Mouse (Mus musculus) frontal cortex, adult 2 months (tissue): Measurements from ENCODE around the gene Thsd4. TPM values are rescaled to one million over a fixed set of nuclear protein-coding genes. Genes with fewer than 3 reads are reported as not detected.
A peak's percentile ranks its signal among the peaks of the same experiment; 100 is the strongest.

Experiments used
- DNase-seq, 2 experiments: peaks; one replicate each; pipeline ENCODE4 v3.0.0; 2022; ENCODE audit warnings: low spot score in 1 of 2; ENCODE audit errors: extremely low spot score in 1 of 2
- polyA plus RNA-seq: library from polyadenylated mRNA; depleted of rRNA; stranded (reverse); fragments of >200 nt; gene quantifications from 2 replicates; pipeline ENCODE4 v1.2.3, GENCODE M21; 2012

The Thsd4 gene
- polyA plus RNA-seq, 1 experiment: 4.7 TPM

- DNase-seq: no peak
Observed at GRCm38 (mm10) chr9:60176311-60176710, 345.5 kb downstream of the Thsd4 start.

DNA sequence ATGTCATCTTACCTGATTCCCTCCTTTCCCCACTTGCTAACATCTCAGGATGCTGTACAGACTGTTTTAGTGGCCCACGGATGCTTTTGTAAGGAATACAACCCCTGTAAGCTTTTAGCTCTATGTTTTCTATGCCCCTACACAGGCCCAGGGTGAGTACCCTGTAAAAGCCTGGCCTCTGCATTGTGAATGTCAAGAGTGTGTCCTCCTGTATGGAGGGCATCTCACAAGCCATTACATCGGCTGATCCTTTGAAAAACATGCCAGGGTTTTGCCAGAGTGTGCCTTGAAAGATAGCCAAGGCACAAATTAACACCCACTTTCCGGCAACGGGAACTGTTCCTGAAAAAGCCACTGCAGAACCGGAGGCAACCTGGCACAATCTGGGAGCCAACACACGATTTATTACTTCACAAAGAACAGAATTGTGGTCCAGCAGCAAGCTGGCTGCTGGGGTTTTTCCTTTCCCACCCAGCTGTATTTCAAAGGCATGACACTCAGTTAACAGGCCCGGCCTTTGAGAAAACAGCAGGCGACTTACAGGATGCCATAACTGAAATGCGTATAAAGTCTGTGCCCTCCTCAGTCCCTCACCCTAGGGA lies 349.3 kb downstream of the Thsd4 start:
- DNase-seq: peak in 1 of 2 experiments; percentile 22

DNA sequence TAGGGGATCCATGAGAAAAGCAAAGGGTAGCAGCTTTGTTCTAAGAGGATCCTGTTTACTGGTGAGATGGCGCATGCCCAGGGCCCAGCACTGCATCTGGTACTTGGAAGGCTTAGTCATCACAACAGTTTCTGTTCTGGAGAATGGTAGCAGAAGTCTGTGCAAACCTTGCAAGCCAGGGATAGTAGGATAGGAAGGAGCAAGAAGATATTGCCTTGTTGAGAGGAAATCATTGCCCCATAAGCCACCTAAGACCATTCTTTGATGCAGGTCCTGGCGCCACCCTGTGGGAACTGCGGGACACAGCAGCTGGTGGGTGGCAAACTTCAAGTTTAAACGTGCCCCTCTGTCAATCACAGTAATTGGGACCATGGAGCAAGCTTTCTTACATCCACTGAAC lies 354.9 kb downstream of the Thsd4 start:
- peak; percentile 20 to 56 for DNase-seq

- DNase-seq: peak in 1 of 2 experiments; percentile 6
Observed at GRCm38 (mm10) chr9:60160855-60161254, 361.0 kb downstream of the Thsd4 start.

- DNase-seq: peak in 1 of 2 experiments; percentile 13
Observed at GRCm38 (mm10) chr9:60160194-60160593, 361.7 kb downstream of the Thsd4 start.

GRCm38 (mm10) chr9:60152990-60153389 lies 368.9 kb downstream of the Thsd4 start:
- DNase-seq: no peak

DNA sequence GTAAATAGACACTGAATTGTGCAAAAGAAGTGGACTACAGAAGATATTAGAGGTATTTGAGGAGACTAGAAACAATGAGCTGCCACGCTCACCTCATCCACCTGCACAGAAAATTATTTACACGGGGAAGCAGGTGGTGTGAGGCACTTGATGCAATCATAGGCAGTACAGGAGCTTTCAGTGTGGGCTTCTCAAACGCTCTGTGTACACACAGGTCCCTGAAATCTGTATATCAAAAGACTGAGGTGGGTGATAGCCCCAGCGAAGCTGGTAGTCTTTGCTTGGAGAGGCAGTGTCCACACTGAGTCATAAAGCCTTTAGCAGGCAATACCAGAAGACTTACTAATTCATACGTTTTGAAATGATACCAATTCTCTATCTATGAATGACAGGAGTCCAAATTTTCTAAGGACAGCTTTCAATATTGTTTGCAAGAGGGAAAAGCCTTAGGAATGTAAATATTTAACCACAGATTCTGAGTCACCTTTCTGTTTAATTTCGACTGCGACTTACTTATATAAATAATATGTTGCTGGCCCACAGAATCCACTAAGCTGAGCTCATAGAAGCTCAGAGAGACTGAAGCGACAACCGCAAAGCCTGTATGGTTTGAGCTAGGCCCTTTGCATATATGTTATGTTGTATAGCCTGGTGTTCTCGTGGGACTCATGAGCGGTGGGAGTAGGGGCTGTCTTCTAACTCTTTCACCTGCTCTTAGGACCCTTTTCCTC lies 369.8 kb downstream of the Thsd4 start:
- DNase-seq: no peak

- DNase-seq: no peak
Observed at GRCm38 (mm10) chr9:60150511-60150910, 371.3 kb downstream of the Thsd4 start.

DNA sequence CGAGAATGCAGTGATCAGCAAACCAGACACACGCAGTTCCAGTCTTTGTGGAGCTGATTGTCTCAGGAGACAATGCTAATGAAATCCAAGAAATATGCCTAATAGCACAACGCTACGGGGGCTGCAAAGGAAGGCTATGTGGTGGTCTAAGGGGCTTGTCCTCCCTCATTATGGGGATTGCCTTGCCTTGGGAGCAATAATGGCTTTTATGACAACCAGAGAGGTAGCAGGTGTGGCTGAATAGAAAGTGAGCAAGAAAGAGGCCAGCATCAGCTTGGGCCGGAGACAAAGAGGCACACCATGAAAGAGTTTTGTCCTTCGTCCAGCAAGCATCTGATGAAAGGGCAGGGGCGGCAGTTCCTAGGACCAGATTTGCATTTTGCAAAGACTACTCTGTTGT lies 372.9 kb downstream of the Thsd4 start:
- DNase-seq: no peak

DNA sequence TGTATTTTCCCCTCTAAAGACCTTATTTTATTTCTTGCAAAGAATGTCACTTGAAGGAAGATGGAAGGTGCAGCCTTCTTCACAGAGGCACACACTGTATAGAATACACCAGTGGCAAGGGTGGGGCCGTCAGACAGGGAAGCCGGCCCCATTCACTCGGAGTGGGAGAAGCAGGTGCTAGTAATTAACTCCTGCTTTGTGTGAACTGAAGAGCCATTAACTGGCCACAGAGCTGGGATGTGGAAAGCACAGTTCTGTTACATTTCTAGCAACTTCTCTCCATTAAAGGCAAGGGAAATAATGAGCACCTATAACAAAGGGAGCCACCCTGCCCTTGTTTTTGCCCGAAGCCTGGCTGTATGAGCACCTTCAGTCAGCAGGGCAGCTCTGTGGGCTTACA lies 374.4 kb downstream of the Thsd4 start:
- no peak for DNase-seq

DNA sequence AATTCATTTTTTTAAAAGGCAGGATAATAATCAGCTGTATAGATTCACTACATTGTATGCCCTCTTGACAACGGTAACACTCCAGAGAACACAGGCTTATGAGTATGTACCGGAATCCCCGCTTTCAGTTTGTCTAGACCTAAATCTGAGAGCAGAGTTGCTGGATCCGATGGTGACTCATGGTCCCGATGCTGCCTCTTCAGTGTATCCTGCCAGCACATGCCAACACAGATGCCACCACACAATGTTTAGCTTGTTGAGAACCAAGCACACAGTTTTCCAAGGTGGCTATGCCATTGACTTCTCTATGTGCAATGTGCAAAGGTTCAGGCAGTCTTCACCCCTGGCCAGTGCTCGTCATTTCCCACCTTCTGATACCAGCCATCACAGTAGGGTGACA lies 378.0 kb downstream of the Thsd4 start:
- peak; percentile 29 to 65 for DNase-seq

- DNase-seq: peak in 1 of 2 experiments; percentile 26
Observed at GRCm38 (mm10) chr9:60141081-60141514, 380.7 kb downstream of the Thsd4 start.

GRCm38 (mm10) chr9:60140411-60140810 lies 381.4 kb downstream of the Thsd4 start:
- DNase-seq: no peak

GRCm38 (mm10) chr9:60139446-60139845 lies 382.4 kb downstream of the Thsd4 start:
- DNase-seq: no peak

DNA sequence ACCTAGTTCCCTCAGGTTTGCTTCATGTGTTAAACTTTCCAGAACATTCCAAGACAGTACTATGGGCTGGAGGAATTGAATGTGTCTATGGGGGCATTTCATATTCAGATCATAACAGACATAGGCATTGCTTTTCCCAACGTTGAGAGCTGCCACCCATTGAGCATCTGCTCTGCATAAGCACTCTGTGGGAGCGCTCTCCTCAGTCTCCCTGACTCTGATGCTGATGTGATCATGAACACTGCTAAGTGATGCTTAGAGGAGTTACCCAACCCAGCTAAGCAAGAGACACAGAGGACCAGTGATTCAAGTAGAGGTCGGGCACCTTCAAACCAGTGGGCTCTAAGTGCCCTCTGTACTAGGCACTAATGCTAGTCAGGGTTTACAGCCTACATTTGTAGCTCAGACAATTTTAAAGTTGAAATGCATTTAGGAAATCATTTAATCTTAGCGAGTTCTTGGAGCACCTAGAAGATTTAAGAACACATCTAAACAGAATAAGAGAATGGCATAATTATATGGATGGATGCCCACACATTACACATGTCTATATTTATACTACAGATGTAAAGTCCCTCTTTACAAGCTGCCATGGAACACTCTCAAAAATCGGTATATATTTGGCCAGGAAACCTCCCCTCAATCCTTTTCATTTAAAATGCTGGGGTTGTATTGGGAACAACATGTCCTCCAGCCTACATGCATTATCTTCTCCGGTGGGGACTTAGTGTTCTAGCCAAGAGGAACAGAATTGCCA lies 392.4 kb downstream of the Thsd4 start:
- DNase-seq: peak in 1 of 2 experiments; percentile 17

DNA sequence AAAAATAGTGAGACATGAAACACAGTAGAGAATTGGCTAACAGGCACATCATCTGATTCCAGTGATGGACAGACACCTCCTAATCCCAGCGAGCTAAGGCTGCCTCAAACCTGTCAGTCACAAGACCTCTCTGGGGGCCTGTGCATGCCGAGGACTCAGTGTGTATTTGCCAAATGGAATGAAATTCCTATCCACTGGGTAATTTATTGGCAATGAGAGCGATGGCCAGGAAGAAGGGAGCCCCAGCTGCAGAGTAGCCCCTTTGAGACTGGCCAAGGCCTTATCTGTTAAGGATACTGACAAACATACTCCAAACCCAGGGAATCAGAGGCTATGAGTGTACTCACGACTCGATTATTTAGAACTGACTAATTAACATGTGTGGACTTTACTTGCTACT lies 394.9 kb downstream of the Thsd4 start:
- no peak for DNase-seq

- DNase-seq: no peak
Observed at GRCm38 (mm10) chr9:60124102-60124501, 397.7 kb downstream of the Thsd4 start.

DNA sequence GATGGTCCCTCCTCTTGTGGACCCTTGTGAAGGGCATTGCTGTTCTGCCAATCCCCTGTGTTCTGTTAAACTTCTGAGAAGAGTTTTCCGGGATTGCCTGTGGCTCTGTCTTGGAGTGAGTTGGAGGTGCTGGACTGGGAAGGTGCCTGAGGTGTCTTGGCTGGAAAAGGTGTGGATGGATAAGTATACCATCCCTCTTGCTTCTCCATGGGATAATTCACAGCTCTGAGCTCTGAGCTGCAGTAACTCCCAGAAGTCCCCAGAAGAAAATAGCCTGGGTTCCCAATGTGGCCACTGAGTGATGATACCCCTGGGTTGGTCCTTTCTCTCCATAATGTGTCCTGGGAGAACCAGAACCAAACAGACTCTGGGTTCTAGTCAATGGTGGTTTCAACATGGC lies 398.8 kb downstream of the Thsd4 start:
- no peak for DNase-seq

- peak in 1 of 2 experiments; percentile 18 for DNase-seq
Observed at GRCm38 (mm10) chr9:60119846-60120245, 402.0 kb downstream of the Thsd4 start.

DNA sequence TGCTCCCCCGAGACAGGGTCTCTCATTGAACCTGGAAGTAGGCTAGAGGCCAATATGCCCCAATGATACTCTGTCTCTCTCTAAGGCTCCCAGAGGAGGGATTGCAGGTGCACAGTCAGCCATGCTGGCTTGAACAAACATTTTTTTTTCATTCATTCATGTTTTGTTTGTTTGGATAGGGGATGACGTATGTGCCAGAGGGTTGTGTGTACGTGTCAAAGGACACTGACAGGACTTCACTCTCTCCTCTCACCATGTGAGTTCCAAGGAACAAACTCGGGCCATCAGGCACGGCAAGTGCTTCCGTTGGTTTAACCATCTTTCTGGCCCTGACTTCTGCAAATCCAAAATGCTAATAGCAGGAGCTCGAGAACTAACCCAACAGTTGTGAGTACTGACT lies 404.0 kb downstream of the Thsd4 start:
- no peak for DNase-seq

- no peak for DNase-seq
Observed at GRCm38 (mm10) chr9:60115711-60116247, 406.1 kb downstream of the Thsd4 start.
